Mouse (Mus musculus) regulatory T cell (primary cell): ENCODE data around the gene Efna1.

Experiments used
- in situ Hi-C: fragments of 300-600 bp; cut with MboI, MseI; formaldehyde crosslinking; loops from one replicate; pipeline ENCODE4 v1.15.1; 2025; ENCODE audit warnings: high pct_unique_total_duplicates

Gene Efna1

DNA sequence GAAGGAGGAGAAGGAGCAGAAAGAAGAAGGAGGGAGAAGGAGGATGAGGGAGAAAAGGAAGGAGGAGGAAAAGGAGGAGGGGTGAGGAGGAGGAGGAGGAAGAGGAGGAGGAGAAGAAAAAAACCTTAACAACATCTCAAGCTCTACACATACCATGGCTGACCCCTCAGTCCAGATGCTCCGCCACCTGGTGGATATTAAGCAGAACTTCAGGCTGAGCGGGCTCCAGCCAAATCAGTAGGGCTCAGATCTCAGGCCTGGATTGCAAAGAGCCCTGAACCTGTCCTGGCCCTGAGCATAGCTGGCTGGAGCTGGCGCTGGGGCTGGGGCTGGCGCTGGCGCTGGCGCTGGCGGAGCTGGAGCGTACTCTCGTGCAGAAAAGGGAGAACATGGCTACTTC is 27.1 kb upstream of the Efna1 start:
- in situ Hi-C loops, result no loop called here

DNA sequence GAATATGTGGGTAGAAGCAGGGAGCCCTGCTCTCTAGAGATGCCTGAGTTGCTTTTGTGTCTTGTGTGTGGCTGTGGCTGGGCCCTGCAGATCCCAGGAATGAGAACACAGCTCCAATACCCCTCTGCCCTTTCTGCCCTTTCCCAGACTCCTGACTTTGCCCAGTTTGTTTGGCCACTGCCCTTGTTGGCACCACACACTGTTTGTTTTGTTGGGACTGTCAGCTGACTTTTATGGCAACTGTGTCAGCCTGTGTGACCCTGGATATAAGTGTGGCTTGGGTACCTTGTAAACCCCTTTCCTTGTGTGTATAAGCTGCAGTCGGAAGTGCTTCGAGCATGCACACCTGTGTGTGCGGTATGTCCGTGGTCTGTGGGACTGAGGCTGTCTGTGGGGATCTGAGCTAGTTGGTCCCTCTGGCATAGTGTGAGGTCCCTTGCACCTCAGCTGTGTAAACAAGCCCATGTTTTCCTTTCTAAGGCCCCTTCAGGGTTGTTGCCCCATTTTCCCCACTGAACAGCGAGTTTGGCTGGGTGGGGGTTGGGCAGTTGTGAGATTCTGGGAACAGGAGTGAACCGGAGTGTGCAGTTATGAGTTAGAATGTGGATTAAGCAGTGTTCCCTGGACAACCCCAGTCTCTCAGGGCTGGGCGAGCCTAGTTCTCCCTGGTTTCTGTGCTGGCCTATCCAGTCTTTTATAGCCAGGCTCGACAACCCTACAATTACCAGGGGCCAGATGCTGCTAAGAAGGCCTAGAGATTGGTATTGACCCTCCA is 24.8 kb upstream of the Efna1 start:
- in situ Hi-C loops, result no loop called here

DNA sequence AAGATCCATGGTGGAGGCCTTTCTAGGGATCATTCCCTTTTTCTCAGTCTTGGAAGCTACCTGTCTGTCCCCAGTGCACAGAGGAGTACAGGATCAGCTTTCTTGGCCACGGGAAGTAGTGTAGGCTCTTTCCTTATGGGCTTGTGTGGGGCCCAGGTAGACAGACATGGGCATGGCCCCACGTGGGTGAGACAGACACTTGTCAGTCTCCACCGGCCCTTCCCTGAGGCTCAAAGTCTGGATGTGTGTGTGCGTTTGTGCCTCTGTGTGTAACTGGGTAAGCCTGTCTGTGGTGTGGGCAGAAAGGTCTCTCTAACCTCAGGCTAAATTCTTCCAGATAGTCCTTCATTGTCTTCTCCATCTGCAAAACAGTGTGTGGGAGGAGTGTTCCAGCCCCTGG is 24.2 kb upstream of the Efna1 start:
- in situ Hi-C loops, result no loop called here

- in situ Hi-C loops, result no loop called here
These were observed 23.5 kb upstream of the Efna1 start for GRCm38 (mm10) chr3:89304440-89304839.

GRCm38 (mm10) chr3:89300514-89300913 is 19.6 kb upstream of the Efna1 start:
- in situ Hi-C loops, result no loop called here

DNA sequence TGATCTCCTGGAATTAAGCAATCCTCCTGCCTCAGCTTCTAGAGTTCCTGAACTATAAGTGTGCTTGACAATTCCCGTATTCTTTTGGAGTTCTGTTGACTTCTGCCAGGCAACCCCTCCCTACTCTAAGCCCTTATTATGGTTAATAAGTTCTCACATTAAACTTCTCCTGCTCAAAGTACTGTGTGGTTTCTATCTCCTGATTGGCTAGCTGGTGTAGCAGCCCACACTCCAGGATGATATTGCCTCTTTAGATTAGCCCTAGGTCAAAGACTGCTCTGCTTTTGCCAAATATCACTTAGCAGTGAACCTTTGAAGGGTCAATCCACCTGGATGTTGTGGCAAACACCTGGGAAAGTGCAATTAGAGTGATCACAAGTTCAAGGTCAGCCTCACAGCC is 19.1 kb upstream of the Efna1 start:
- in situ Hi-C loops, result no loop called here

DNA sequence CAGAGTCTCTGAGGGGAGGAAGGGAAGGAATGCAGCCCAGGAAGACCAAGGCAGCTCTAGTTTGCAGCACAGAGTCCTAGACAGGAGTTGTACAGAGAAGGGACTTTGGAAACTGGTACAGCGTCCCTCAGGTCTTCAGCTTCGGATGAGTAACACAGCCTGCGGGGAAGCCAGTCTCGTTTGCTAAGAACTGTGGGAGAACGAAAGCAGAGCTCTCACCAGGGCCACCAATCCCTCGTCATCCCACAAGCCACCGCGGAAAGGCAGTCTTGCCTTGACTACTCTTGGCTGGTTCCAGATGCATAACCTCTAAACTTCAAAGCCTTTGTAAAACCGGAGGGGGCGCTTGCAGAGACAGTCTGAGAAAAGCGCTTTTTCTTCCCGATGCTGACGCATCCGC is 18.6 kb upstream of the Efna1 start:
- in situ Hi-C loops, result no loop called here

DNA sequence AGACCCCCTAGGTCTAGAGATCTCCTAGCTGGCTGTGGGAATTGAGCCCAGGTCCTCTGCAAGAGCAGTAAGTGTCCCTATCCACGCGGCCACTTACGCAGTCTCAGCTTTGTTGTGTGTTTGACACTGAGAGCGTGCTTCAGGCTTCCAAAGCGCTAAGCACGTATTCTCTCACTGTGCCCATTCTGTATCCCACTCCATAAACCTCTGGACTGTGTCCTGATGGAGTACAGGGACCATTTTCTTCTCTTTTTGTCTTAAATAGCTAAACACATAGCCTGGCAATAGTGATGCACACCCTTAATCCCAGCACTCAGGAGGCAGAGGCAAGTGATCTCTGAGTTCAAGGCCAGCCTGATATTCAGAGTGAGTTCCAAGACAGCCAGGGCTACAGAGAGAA is 18.0 kb upstream of the Efna1 start:
- in situ Hi-C loops, result no loop called here

GRCm38 (mm10) chr3:89296761-89297396 is 15.9 kb upstream of the Efna1 start:
- in situ Hi-C loops, result no loop called here

- in situ Hi-C loops, result no loop called here
These were observed 14.8 kb upstream of the Efna1 start for GRCm38 (mm10) chr3:89295685-89296230.

DNA sequence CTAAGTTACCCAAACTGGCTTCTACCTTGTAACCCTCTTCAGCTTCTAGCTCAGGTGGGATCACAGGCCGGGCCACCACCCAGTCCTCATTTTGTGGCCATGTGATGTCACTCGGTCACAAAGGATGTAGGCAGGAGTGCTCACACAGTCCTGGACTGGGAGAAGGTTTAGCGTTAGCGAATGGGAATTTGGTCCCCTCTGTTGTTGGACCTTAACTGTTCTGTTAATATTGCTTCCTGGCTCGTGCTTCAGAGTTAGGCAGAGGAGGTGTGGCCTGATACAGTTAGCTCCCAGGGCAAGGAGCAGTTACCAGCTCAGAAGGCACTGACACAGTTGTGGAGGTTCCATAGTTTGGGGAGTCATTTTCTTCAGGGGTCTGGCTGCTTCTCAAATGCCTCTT is 13.3 kb upstream of the Efna1 start:
- in situ Hi-C loops, result no loop called here

DNA sequence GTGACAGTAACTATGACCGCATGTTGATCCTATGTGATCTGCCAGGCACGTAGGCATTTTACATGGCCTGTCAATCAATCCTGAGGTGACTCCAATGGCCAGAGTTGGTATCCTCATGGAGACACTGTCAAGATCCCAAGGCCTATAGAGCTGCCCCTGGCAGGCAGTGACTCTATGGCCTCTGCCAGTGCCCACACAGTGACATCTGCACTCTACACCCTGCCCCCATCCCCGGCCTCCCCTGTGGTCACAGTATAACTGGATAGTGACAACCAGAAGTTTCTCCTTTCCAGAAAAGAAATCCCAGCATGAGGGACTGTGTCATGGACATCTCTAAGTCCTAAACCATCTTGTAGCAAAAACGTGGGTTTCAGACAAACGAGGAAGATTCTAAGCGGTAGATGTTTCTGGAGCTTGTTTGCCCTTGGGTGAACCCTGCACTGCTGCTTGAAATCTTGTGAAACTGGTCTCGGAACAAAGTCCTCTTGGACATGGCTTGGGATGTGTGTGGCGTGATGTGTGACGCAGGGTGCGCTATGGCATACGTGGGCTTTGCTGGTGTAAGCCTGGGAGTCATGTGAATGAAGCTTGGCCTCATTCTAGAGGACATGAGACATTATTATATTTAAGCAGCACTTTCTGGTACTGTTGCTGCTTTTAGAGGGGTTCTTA is 12.4 kb upstream of the Efna1 start:
- in situ Hi-C loops, result no loop called here

GRCm38 (mm10) chr3:89292303-89292702 is 11.4 kb upstream of the Efna1 start:
- in situ Hi-C loops, result no loop called here

DNA sequence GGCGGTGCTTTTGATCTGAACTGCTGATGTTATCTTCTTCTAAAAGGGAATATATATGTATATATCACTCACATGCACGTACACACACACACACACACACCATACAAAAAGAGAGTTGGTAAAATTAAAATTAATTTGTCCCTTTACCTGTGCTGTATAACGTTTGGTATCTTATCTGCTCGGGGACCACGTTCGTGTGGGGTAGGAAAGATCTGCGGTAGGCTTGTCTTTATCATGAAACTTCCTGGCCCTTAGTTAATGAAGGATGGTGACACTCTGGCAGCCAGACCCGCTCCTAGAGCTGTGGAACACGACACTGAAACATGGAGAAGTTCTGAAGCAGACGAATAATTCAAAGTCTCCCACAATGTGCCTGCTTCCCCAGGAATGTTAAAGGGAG is 10.9 kb upstream of the Efna1 start:
- in situ Hi-C loops, result no loop called here

- in situ Hi-C loops, result no loop called here
These were observed 7.6 kb upstream of the Efna1 start for GRCm38 (mm10) chr3:89288503-89288928.

DNA sequence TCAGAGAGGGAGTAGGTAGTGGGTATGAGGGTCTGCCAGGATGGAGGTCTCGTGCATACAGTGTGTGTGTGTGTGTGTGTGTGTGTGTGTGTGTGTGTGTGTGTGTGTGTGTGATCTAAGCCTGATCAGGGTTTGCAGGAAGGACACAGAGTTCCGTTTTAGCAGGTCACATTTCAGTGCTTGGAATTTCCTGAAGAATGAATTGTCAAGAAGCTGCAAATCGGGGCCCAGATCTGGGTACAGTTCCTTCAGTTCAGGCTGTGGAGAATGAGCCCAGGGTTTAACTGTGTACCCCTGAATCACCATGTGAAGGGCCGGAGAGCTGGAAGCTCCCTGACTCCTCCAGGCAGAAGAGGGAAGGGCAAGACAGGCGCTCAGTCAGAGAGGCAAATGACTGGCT is 6.3 kb upstream of the Efna1 start:
- in situ Hi-C loops, result no loop called here

- in situ Hi-C loops, result no loop called here
These were observed 4.6 kb upstream of the Efna1 start for GRCm38 (mm10) chr3:89285526-89285925.

DNA sequence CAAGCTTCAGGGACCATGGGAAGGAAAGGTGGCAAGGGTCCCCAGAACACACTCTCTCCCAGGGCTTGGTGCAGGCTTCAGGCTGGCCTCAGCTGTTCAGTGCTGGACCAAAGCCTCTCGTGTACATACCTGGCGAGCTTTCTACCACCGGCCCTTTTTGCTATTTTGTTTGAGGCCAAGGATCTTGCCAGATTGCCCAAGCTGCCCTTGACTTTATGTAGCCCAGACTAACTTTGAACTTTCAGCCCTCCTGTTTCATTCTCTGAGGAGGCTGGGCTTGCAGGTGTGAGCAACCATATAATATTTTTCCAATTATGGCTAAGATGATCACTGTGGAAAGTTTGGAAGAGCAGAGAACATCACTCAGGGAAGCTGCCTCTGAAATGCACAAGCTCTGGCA is 3.3 kb upstream of the Efna1 start:
- in situ Hi-C loops, result loop anchor here (5.0 kb wide), 1 partner anchor 37 kb away; the partner anchor contains the start of genes Krtcap2 and Trim46

GRCm38 (mm10) chr3:89282291-89282643 is 1.3 kb upstream of the Efna1 start:
- in situ Hi-C loops, result loop anchor here (5.0 kb wide), 1 partner anchor 35 kb away; the partner anchor contains the start of genes Krtcap2 and Trim46

DNA sequence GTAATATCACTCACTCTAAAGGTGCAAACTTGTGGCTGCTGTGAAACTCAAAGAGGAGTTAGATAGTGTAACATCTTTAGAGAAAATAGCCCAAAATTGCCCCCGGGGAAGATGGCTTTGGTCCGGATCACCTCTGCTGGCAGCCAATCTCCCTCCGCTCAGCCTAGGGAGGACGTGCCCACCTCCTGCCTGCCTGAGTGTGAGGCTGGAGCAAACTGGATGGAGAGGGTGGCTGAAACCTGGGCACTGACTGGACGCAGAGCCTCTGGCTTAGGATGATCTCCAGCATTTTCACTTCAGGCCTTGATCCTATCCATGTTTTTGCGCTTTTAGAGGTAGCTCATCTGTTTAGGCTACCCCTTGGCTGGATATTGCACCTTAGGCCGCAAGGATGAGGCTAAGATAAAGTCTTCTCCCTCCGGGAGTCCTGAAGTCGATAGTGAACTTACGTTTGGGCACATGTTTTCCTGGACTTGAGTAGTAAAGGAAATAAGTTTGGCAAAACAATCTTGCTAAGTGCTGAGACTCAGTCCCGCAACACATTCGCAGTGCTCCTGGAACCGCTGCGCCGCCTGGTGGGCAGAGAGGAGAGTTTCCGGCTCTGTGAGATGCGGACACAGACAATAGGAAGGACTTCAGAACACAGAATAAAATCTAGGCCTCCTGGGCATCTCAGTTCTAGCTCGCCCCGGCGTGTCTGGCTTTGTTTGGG is 793 bp upstream of the Efna1 start:
- in situ Hi-C loops, result loop anchor here (5.0 kb wide), 1 partner anchor 34 kb away; the partner anchor contains the start of genes Krtcap2 and Trim46

DNA sequence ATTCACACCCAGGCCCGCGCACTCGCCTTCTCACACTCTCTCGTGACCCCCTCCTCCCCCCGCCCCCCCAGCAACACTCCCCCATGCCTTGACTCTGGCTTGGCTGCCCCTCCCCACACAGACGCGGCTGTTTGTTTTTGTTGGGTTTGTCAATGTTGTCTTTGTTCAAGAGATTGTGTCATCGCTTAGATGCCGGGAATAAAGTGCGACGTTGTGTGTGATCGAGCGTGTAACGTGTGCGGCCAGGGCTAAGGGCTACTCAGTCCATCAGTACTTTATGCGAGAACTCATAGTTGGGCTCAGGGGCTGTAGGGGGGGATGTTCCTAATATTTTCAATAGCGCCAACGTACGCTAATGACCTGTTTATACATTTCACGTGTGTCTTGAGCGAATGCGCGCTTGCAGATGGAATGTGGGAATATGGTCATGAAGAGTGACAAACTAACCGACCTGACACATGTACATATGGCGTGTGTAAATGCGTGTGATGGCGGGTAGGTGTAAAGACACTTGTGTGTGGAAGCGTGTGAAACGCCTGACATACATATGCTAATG is 814 bp downstream of the Efna1 start:
- in situ Hi-C loops, result loop anchor here (5.0 kb wide), 1 partner anchor 33 kb away; the partner anchor contains the start of genes Krtcap2 and Trim46
